Mouse (Mus musculus) C2C12 (cell line): ENCODE data around the gene Myo10. TPM values are rescaled to one million over a fixed set of nuclear protein-coding genes. Genes with fewer than 3 reads are reported as not detected.

Experiments used
- H3K27me3 ChIP-seq: one replicate; pipeline ENCODE4 v1.6.1; 2011; ENCODE audit not compliant: control insufficient read depth, insufficient read depth, insufficient read length
- H3K36me3 ChIP-seq: one replicate; pipeline ENCODE4 v1.6.1; 2011; ENCODE audit not compliant: control insufficient read depth, insufficient read depth
- H3K4me3 ChIP-seq: one replicate; pipeline ENCODE4 v1.5.1; 2011; ENCODE audit warnings: mild to moderate bottlenecking, control low read depth; ENCODE audit not compliant: poor library complexity, insufficient read depth, severe bottlenecking
- H3K79me2 ChIP-seq: one replicate; pipeline ENCODE4 v1.6.1; 2011; ENCODE audit not compliant: control insufficient read depth, insufficient read depth
- H3K79me3 ChIP-seq: one replicate; pipeline ENCODE4 v1.6.1; 2011; ENCODE audit warnings: low read depth, control low read depth
- H3ac ChIP-seq: one replicate; pipeline ENCODE3; 2011; ENCODE audit warnings: low read depth; ENCODE audit not compliant: control insufficient read depth, insufficient read length
- CEBPB ChIP-seq: IDR thresholded peaks from one replicate; pipeline ENCODE4 v1.6.1; 2011; ENCODE audit warnings: low read depth, mild to moderate bottlenecking, control low read depth, moderate library complexity
- CTCF ChIP-seq: IDR thresholded peaks from one replicate; pipeline ENCODE4 v1.5.1; 2011; ENCODE audit not compliant: control insufficient read depth, insufficient read depth, insufficient read length
- FOSL1 ChIP-seq: IDR thresholded peaks from one replicate; pipeline ENCODE4 v1.8.0; 2011; ENCODE audit warnings: mild to moderate bottlenecking, low read length; ENCODE audit not compliant: poor library complexity, insufficient read depth, severe bottlenecking
- MAX ChIP-seq: IDR thresholded peaks from one replicate; pipeline ENCODE4 v1.6.1; 2011; ENCODE audit warnings: mild to moderate bottlenecking, control low read depth
- MYOD1 ChIP-seq: IDR thresholded peaks from one replicate; pipeline ENCODE4 v1.6.1; 2011; ENCODE audit warnings: low read depth; ENCODE audit not compliant: control insufficient read depth, insufficient read length
- MYOG ChIP-seq: IDR thresholded peaks from one replicate; pipeline ENCODE4 v1.6.1; 2011; ENCODE audit not compliant: control insufficient read depth, insufficient read length; ENCODE audit errors: extremely low read depth
- USF1 ChIP-seq: IDR thresholded peaks from one replicate; pipeline ENCODE4 v1.6.1; 2011; ENCODE audit warnings: low read depth, mild to moderate bottlenecking, control low read depth, moderate library complexity
- polyA plus RNA-seq: library from polyadenylated mRNA; unstranded; fragments of >200 nt; fragmentation: generic; extraction: Trizol; gene quantifications from one replicate; pipeline ENCODE4 v1.2.1, GENCODE M21; 2012; ENCODE audit warnings: missing spikeins

Myo10 gene
- polyA plus RNA-seq, 1 experiment: 89.8 TPM

DNA sequence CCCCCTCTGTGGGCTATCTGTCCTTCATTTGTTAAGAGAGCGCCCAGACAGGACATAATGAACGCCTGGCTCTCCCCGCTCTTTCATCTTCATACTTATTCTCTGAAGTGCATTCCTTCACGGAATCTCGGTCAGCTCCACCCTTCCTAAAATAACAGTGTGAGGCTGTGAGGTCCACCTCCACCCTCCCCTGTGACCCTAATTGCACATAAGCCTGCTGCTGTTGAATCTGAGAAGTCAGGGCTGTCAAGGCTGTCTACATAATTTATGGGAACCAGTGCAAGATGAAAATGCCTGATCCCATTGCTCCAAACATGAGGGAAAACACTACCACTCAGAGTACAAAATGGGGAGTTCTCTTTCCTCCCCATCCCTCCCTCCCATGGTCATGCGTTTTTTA lies 19.0 kb upstream of the Myo10 start:
- TF ChIP-seq FOSL1 (no peak), MYOG (no peak), CTCF (no peak), MAX (no peak), USF1 (no peak)

DNA sequence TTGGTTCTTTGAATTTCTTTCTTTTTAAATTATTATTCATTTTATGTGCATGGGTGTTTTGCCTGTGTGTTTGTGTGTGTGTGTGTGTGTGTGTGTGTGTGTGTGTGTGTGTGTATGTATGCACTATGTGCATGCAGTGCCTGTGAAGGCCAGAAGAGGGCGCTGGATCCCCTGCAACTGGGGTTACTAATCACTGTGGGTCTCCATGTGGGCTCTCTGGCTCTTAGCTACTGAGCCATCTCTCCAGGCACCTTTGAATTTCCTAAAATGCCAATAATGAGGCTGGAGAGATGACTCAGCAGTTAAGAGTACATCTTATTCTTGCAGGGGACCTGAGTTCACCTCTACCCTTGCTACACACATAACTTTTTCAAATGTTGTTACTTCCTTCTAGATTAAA lies 18.1 kb upstream of the Myo10 start:
- no peak for TF ChIP-seq USF1
- no peak for TF ChIP-seq FOSL1
- TF ChIP-seq CTCF: no peak
- no peak for TF ChIP-seq CEBPB
- no peak for TF ChIP-seq MYOG
- no peak for TF ChIP-seq MAX
- TF ChIP-seq MYOD1: no peak
- Histone ChIP-seq H3ac (no peak overlapping the region), H3K79me3 (no peaks in the 10 kb centered on the region), H3K79me2 (no peaks in the 10 kb centered on the region), H3K36me3 (no peaks in the 10 kb centered on the region), H3K27me3 (no peaks in the 10 kb centered on the region), H3K4me3 (no peak overlapping the region)

More for the DNA sequence above, 19.0 kb upstream of the Myo10 start:
- H3K79me2 ChIP-seq: no peaks in the 10 kb centered on the region
- no peak overlapping the region for H3K4me3 ChIP-seq
- H3K36me3 ChIP-seq: no peaks in the 10 kb centered on the region
- H3K27me3 ChIP-seq: no peaks in the 10 kb centered on the region
- H3K79me3 ChIP-seq: no peaks in the 10 kb centered on the region
- no peak overlapping the region for H3ac ChIP-seq

DNA sequence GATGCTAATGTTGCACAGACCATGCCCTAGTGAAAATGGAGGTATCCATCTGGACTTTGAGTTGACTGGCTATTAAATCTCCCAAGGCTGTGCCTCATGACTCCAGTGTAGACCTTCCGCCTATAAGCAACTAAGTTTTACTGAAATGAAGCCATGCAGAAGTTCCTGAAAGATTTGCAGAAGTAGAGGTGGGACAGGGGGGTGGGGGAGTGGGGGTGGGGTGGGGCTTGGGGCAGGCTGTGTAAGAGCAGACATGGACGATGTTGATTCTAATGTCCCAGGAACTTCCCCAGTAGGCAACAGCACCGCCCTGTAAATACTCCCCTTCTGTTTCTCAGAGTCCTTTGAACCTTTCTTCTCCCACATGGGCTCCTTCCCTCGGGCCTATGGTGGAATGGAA lies 16.9 kb upstream of the Myo10 start:
- Histone ChIP-seq H3K4me3 (no peak overlapping the region), H3ac (no peak overlapping the region), H3K79me2 (no peaks in the 10 kb centered on the region), H3K79me3 (no peaks in the 10 kb centered on the region), H3K36me3 (no peaks in the 10 kb centered on the region), H3K27me3 (no peaks in the 10 kb centered on the region)
- no peak for TF ChIP-seq USF1

DNA sequence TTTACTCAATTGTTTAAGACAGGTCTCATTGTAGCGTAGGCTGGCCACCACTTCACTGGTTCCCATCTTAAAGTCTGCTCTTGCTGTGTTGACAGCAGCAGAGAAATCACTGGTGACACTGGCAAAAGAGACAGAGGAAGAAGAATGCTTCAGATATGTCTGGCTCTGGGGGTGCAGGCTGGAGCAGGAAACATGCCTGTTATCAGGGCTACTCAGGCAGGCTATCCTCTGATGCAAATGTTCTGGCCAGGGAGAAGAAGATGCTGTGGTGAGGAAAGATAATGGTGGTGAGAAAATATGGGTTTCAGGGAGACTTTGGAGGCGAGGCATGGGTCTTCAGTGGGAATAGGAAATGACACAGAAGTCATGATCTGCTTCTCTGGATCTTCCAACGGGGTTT lies 13.6 kb upstream of the Myo10 start:
- H3K4me3 ChIP-seq: no peak overlapping the region
- TF ChIP-seq MAX (no peak), CTCF (no peak), MYOD1 (no peak), USF1 (no peak), FOSL1 (no peak), CEBPB (no peak), MYOG (no peak)
- no peaks in the 10 kb centered on the region for H3K27me3 ChIP-seq
- no peak overlapping the region for H3ac ChIP-seq
- no peaks in the 10 kb centered on the region for H3K79me3 ChIP-seq
- H3K79me2 ChIP-seq: no peaks in the 10 kb centered on the region
- no peaks in the 10 kb centered on the region for H3K36me3 ChIP-seq

DNA sequence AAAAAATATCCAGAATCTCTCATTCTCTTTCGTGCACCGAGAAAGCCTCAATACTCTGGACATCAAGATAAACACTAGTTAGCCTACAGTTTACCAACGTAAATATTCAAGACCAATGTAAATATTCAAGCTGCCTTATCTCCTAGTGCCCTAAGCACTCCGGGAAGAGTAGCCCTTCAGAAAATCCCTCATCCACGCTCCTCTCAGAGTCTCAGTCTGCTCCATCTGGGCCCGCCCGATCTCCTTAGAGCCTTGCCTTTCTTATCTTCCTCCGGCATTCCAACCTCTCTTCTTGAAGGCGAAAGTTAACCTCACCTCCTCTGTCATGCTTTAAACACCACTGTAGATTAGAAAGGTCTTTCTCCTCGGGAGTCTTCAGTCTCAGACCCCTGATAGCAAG lies 13.1 kb upstream of the Myo10 start:
- H3K27me3 ChIP-seq: no peaks in the 10 kb centered on the region
- H3ac ChIP-seq: no peak overlapping the region
- no peaks in the 10 kb centered on the region for H3K79me3 ChIP-seq
- H3K36me3 ChIP-seq: no peaks in the 10 kb centered on the region
- TF ChIP-seq MYOD1: no peak
- no peak for TF ChIP-seq USF1
- no peak for TF ChIP-seq MYOG
- TF ChIP-seq MAX: no peak
- no peak for TF ChIP-seq FOSL1
- no peak for TF ChIP-seq CTCF
- TF ChIP-seq CEBPB: no peak
- no peak overlapping the region for H3K4me3 ChIP-seq
- H3K79me2 ChIP-seq: no peaks in the 10 kb centered on the region

DNA sequence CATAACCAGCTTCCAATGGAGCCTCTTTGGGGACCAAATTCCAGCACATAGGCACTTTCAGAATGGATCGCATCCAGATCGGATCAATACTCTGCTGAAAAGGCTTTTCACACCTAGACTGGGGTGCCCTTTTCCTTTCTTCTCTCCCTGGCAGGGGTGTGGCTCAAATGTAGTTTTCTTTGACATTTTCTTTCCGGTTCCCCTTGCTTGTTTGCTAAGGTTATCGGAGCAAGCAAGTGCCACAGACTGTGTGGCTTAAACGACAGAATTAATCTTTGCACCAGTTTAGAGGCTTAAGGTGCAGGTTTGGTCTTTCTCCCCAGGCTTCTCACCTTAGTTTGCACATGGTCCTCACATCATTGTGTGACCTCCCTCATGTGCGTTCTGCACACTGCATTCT lies 11.1 kb upstream of the Myo10 start:
- no peak overlapping the region for H3ac ChIP-seq
- H3K79me2 ChIP-seq: no peaks in the 10 kb centered on the region
- no peaks in the 10 kb centered on the region for H3K27me3 ChIP-seq
- H3K79me3 ChIP-seq: no peaks in the 10 kb centered on the region
- H3K36me3 ChIP-seq: no peaks in the 10 kb centered on the region
- no peak overlapping the region for H3K4me3 ChIP-seq
- TF ChIP-seq CTCF (no peak), MAX (no peak), MYOG (no peak), MYOD1 (no peak), CEBPB (no peak), FOSL1 (no peak), USF1 (no peak)
